Comparison of ENCODE assay signal across 19 mouse cellular contexts in the genomic region with DNA sequence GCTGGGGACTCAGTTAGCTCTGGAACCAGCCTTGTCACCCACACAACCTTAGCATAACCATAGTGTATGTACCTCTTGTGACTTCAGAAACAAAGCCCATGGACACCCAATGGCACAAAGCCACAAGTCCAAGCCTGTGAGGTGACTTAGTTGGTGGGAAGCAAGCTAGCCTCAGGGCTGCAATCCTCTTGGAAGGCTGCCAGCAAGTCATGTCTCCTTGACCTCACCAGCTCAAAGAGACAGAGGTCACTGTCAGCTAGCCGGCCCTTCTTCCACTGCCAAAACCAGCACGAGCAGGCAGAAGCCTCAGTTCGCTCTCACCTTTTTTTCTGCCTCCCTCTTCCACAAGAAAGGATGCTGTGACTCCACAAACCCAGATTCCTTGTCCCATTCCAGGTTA.
DNase-seq lines count a peak whose midpoint lies in the region; ATAC-seq and TF ChIP-seq lines count a peak whose summit lies in the region.
"Had no signal": no experiment of that assay in that cellular context is flagged by ENCODE, and none has a peak within 500 bp of the region (broad histone marks: within the 10 kb centered on the region; RNA-seq: fewer than 3 reads in every experiment).

No protein-coding gene starts in this region.

- ATAC-seq in kidney, embryonic 15.5 days (replicated peaks; ENCODE audit: low FRiP score), result no peak
- ATAC-seq: forebrain, embryonic 13.5 days; hindbrain, postnatal 0 days had no signal

- H3K4me3 ChIP-seq in kidney, embryonic 15.5 days (replicated peaks), result no peak overlapping the region
- peak overlapping the region; percentile 6; the same call in 1 of the 2 replicates for H3K4me3 ChIP-seq in testis, adult 2 months (ENCODE audit: control insufficient read depth, low read depth, low read length)
- H3K4me3 ChIP-seq in hindbrain, embryonic 10.5 days, result no peak overlapping the region
- H3K4me3 ChIP-seq: forebrain, embryonic 13.5 days; heart, embryonic 12.5 days; layer of hippocampus, adult 2 months; liver, embryonic 13.5 days; midbrain, embryonic 12.5 days; neural tube, embryonic 15.5 days had no signal

- no peak overlapping the region for H3K9ac ChIP-seq in kidney, embryonic 15.5 days
- H3K9ac ChIP-seq: forebrain, embryonic 13.5 days; heart, embryonic 12.5 days; liver, embryonic 13.5 days; lung, embryonic 14.5 days; midbrain, embryonic 12.5 days; neural tube, embryonic 15.5 days had no signal

- 81% methylated on average over 3 of the region's 3 CpGs for WGBS in kidney, embryonic 15.5 days
- WGBS in hindbrain, embryonic 10.5 days, result 64% methylated on average over 3 of the region's 3 CpGs

- no peak for TF ChIP-seq POLR2A in testis, adult 2 months (IDR thresholded peaks at IDR 0.05; ENCODE audit: control insufficient read depth, low read depth, low read length)

- TF ChIP-seq CTCF in testis, adult 2 months (IDR thresholded peaks at IDR 0.05; ENCODE audit: control insufficient read depth, insufficient read depth, insufficient replicate concordance, low read depth, low read length), result no peak

- no peaks in the 10 kb centered on the region for H3K9me3 ChIP-seq in kidney, embryonic 15.5 days (replicated peaks)
- 0 out of 2 replicates have a peak, but pooled peaks cover 6% of the 10 kb centered on the region for H3K9me3 ChIP-seq in hindbrain, embryonic 10.5 days
- H3K9me3 ChIP-seq: forebrain, embryonic 13.5 days; heart, embryonic 12.5 days; liver, embryonic 13.5 days; neural tube, embryonic 15.5 days had no signal

- H3K4me2 ChIP-seq in kidney, embryonic 15.5 days, result no peak overlapping the region
- H3K4me2 ChIP-seq: forebrain, embryonic 13.5 days; heart, embryonic 12.5 days; liver, embryonic 13.5 days; lung, embryonic 14.5 days; midbrain, embryonic 12.5 days; neural tube, embryonic 15.5 days had no signal

- H3K27ac ChIP-seq in kidney, embryonic 15.5 days, result no peak overlapping the region
- no peak overlapping the region for H3K27ac ChIP-seq in testis, adult 2 months (ENCODE audit: control insufficient read depth, insufficient read depth, low read depth, low read length)
- H3K27ac ChIP-seq in hindbrain, embryonic 10.5 days, result no peak overlapping the region
- H3K27ac ChIP-seq: forebrain, embryonic 13.5 days; hindbrain, postnatal 0 days; layer of hippocampus, adult 2 months; liver, embryonic 13.5 days; midbrain, embryonic 12.5 days had no signal

- H3K4me1 ChIP-seq in kidney, embryonic 15.5 days, result peaks cover 15% of the 10 kb centered on the region
- H3K4me1 ChIP-seq in testis, adult 2 months (ENCODE audit: control insufficient read depth, insufficient read depth, low read length), result peaks cover 4% of the 10 kb centered on the region
- H3K4me1 ChIP-seq in hindbrain, embryonic 10.5 days (replicated peaks), result peaks cover 22% of the 10 kb centered on the region

- peak; percentile 60 for DNase-seq in adrenal gland, adult 2 months
- no peak for DNase-seq in adrenal gland, postnatal 25 days
- DNase-seq in kidney, postnatal 10 days, result peak; percentile 29
- DNase-seq in testis, postnatal 10 days (ENCODE audit: low spot score), result no peak
- no peak for DNase-seq in hindbrain, embryonic 10.5 days (ENCODE audit: low spot score)
- no peak for DNase-seq in spleen, postnatal 36 days (ENCODE audit: low spot score in 2 of 2)
- DNase-seq: heart, postnatal 10 days; kidney, adult 18-20 months; kidney, postnatal 25 days; liver, embryonic 13.5 days; lung, embryonic 14.5 days had no signal

- peaks cover 15% of the 10 kb centered on the region for H3K27me3 ChIP-seq in kidney, embryonic 15.5 days
- no peaks in the 10 kb centered on the region for H3K27me3 ChIP-seq in testis, adult 2 months (ENCODE audit: control insufficient read depth, insufficient read depth, low read length)
- H3K27me3 ChIP-seq in hindbrain, embryonic 10.5 days (ENCODE audit: insufficient read depth, poor library complexity, severe bottlenecking), result peaks cover 96% of the 10 kb centered on the region
- H3K27me3 ChIP-seq: forebrain, embryonic 13.5 days had no signal

- no peaks in the 10 kb centered on the region for H3K36me3 ChIP-seq in kidney, embryonic 15.5 days
- H3K36me3 ChIP-seq in testis, adult 2 months (ENCODE audit: control insufficient read depth, insufficient read depth, low read length), result no peaks in the 10 kb centered on the region
- no peaks in the 10 kb centered on the region for H3K36me3 ChIP-seq in hindbrain, embryonic 10.5 days
- H3K36me3 ChIP-seq: heart, embryonic 12.5 days; liver, embryonic 13.5 days; midbrain, embryonic 12.5 days; neural tube, embryonic 15.5 days had no signal

Comparison
In these comparisons a context has a peak if more than half of its experiments do, and no peak if none do; other contexts are left out.
1. DNase-seq: peak in adrenal gland, adult 2 months (single experiment) and kidney, postnatal 10 days (single experiment); none in adrenal gland, postnatal 25 days (single experiment), testis, postnatal 10 days (single experiment), hindbrain, embryonic 10.5 days (single experiment) and spleen, postnatal 36 days (0 of 2).